Mouse (Mus musculus): ENCODE measurements at regions not wholly inside any gene's neighbourhood (a gene's known extent, or its start where the extent isn't known, plus 50 kb on each side); places are given as distances from the start of the nearest gene placed in this dataset.

DNA sequence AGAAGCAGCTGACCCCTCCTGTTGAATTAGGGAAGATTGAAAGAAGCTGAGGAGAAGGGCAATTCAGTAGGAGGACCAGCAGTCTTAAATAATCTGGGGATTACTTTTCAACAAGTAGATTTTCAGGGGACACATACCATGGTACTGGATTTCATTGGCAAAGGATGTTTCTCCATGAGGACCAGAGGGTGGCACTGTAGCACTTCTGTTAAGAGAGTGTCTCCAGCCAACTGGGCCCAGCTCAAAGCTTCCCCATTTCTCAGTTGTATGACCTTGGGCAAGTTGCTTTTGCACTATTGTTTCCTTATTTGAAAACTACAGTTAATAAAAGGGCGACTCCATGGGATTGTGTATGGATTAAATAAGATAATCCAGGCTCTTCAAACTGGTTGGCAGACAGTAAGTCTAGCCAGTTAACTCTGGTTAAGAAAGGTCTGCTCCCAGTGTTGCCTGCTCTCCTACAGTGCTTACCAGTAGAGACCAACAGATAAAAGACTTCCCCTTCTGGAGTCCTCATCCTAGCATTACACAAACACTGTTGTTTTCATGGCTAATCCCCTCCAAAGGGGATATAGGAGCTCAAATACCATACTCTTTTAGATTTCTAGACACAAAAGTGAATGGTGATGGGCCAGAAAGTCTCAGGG, 259.9 kb downstream of the Stim2 start:
- peak; percentile 31 for DNase-seq

GRCm38 (mm10) chr5:54264867-54265434, 266.7 kb downstream of the Stim2 start:
- peak; percentile 30 for DNase-seq

- DNase-seq, result peak; percentile 10
Measured at GRCm38 (mm10) chr5:54267905-54268590, 269.7 kb downstream of the Stim2 start.

DNA sequence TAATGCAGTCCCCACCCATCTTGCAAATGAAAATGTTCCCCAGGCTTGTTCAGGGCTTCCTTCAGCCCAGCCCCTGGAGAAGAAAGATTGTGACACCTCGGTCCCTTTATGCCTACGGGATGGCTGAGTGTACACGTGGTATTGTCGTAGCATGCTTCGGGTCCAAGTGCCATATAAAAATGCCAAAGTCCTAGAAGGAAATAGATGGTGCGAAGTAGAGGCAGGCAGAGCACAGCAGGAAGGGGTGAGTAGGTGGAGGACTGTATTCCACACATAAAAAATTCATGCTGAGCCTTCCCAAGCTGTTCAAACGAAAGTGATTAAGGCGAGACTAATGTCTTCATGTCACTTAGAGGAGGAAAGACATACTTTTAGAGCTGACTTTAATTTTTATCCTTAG, 281.1 kb downstream of the Stim2 start:
- DNase-seq, result peak; percentile 45

GRCm38 (mm10) chr5:54280670-54281069, 282.4 kb downstream of the Stim2 start:
- peak; percentile 25 for DNase-seq

- DNase-seq, result peak; percentile 13
Measured at GRCm38 (mm10) chr5:54281121-54281520, 282.8 kb downstream of the Stim2 start.

- peak; percentile 65 for DNase-seq
Measured at GRCm38 (mm10) chr5:54290372-54291080, 292.2 kb downstream of the Stim2 start.

DNA sequence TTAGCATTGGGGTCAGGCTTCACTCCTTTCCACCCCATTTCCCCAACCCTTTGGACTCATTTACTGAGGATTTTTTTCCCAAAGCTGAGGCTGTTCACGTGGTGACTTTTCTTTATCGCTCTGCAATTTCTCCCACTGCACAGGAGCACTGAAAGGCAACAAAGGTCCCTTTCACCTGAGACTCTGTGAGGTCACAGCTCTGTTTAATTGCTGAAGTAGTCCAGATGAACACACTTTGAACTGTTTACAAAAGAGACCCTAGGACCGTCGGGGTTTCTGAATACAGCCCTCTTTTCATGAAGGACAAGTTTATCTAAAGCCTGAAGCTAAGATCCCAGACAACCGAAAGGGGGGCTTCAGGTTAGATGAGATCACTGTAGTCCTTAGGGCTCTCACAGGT, 293.6 kb downstream of the Stim2 start:
- DNase-seq, result peak; percentile 31

DNA sequence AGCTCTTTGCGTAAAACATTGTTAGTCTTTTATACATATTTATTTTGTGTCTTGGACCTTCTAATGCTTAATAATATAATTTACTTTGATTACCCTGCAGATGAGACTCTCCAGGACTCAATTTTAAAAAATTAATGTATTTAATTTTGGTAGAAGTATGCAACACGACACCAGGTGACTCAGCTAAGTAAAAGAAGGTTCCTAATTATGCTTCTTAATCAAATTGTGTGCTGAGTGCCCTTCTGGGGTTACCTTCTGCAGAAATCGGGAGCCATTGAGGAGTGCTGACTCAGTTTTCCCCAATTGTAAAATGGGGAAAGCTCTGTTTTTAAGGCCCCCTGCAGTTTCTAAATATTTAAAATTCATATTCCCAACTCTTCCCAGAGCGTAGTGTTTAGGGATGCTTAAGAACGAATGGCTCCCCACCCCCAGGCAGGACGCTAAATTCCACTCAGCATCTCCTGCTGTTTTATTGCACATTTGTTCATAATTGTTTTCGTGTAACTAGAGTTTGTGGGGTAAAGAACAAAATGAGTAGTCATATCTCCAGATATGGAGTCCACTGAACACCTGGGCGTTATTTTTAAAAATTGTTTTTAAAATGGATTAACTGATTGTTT, 315.5 kb downstream of the Stim2 start:
- DNase-seq, result no peak

- no peak for DNase-seq
Measured at GRCm38 (mm10) chr5:54330415-54330814, 332.1 kb downstream of the Stim2 start.

DNA sequence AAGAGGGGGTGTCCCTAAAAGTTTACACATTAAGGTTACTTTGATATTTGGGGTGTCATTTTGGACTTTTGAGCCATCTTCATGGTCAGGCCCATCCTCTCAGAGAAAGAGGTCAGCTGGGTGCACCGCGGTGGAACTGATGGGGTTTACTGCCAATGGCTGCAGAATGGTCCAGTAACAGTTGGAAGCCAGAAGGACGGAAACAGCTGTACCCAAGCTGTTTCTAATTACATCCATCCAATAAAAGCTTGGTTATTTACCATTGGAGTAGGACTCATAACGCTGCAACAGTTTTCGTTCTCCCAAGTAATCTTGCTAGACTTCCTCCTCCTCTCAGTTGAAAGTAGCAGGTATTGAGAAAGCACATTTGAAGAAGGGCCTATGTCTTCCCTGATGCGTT, 344.7 kb downstream of the Stim2 start:
- DNase-seq, result peak; percentile 92

DNA sequence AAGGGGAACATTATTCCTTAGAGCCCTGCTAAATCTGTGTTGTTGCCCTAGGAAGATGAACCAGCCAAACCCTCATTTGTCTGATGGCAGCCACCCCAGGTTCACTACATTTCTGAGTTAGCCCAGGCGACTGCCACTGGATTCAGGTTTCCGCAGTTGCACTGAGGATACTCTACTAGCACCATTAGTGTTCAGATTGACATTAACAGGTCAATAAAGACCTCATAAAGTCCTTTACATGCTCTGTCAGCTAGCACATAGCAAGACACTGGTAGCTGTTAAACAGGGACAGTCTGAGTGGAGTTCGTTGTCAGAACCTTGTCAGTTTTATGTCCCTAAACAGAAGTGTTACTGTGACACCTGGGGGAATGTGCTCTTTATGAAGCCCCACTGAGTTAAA, 345.1 kb downstream of the Stim2 start:
- peak; percentile 74 for DNase-seq

DNA sequence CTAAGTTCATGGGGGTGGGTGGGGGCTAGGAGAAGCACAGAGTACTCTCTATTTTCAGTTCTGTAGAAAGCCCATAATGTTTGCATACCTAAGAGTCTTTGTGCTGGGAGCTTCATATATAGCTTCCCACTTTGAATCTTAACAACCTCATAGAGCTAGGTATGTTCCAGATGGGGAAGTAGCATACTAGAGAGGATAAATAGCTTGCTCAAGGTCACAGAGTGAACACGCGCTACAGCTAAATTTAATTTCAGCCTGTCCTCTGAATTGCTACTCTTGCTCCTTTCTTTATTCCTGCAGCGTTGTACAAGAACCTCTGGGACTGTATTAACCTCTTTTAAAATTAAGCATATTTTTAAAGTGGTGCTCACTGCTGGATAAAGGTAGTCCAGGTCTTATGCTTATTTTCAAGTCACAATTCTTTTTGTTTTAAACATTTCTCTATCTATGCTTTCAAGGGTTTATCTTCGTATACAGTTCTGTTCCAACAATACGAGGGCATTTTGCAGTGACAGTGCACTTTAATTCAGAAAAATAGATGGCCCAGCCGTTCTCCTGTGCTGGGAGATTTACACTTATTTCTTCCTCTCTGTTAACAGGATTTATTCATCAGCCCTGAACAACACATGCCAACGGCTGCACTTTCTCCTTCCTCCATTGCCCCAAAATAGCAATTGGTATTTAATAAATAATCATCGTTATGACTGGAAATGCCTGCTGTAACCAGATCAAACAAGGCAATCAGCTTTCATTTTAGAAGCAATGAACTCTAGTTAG, 350.7 kb downstream of the Stim2 start:
- peak; percentile 62 for DNase-seq

- DNase-seq, result peak; percentile 29
Measured at GRCm38 (mm10) chr5:54349775-54350332, 351.6 kb downstream of the Stim2 start.

- peak; percentile 50 for DNase-seq
Measured at GRCm38 (mm10) chr5:54356105-54356504, 357.8 kb downstream of the Stim2 start.

GRCm38 (mm10) chr5:54357501-54357900, 359.2 kb downstream of the Stim2 start:
- peak; percentile 30 for DNase-seq

GRCm38 (mm10) chr5:54358221-54358620, 359.9 kb downstream of the Stim2 start:
- no peak for DNase-seq
